Mouse (Mus musculus): ENCODE measurements around the gene Rsbn1l. TPM values are rescaled to one million over a fixed set of nuclear protein-coding genes. Genes with fewer than 3 reads are reported as not detected.

Rsbn1l gene
- polyA plus RNA-seq, 1 experiment = 12.9 TPM

- DNase-seq = no peak
- Histone ChIP-seq H3K4me1 (ENCODE audit: control insufficient read depth, insufficient read depth, low read length) (no peaks in the 10 kb centered on the region), H3K27ac (ENCODE audit: insufficient read depth, low read length) (no peak overlapping the region), H3K27me3 (ENCODE audit: control insufficient read depth, insufficient read depth, low read length) (no peaks in the 10 kb centered on the region), H3K4me3 (replicated peaks; ENCODE audit: insufficient read depth, low read depth, low read length) (no peak overlapping the region)
- TF ChIP-seq POLR2A (IDR thresholded peaks at IDR 0.05; ENCODE audit: borderline replicate concordance, insufficient read depth, low read length) (no peak), CTCF (IDR thresholded peaks at IDR 0.05; ENCODE audit: borderline replicate concordance, insufficient read depth, low read depth, low read length) (no peak)
- 84% methylated on average over 4 of the region's 4 CpGs for WGBS
These were observed 18.5 kb upstream of the Rsbn1l start for GRCm38 (mm10) chr5:20974690-20975089.

- Histone ChIP-seq H3K4me1 (ENCODE audit: control insufficient read depth, insufficient read depth, low read length) (no peaks in the 10 kb centered on the region), H3K4me3 (replicated peaks; ENCODE audit: insufficient read depth, low read depth, low read length) (no peak overlapping the region), H3K27me3 (ENCODE audit: control insufficient read depth, insufficient read depth, low read length) (no peaks in the 10 kb centered on the region), H3K27ac (ENCODE audit: insufficient read depth, low read length) (no peak overlapping the region)
- no peak for DNase-seq
- WGBS = 36% methylated on average over 7 of the region's 7 CpGs
- TF ChIP-seq CTCF (IDR thresholded peaks at IDR 0.05; ENCODE audit: borderline replicate concordance, insufficient read depth, low read depth, low read length) (no peak), POLR2A (IDR thresholded peaks at IDR 0.05; ENCODE audit: borderline replicate concordance, insufficient read depth, low read length) (no peak)
These were observed 17.8 kb upstream of the Rsbn1l start for GRCm38 (mm10) chr5:20973999-20974398.

GRCm38 (mm10) chr5:20973069-20973468, 16.9 kb upstream of the Rsbn1l start:
- TF ChIP-seq POLR2A (IDR thresholded peaks at IDR 0.05; ENCODE audit: borderline replicate concordance, insufficient read depth, low read length) (no peak), CTCF (IDR thresholded peaks at IDR 0.05; ENCODE audit: borderline replicate concordance, insufficient read depth, low read depth, low read length) (no peak)
- 72% methylated on average over 5 of the region's 5 CpGs for WGBS
- DNase-seq = no peak
- no peak overlapping the region for H3K4me3 ChIP-seq (replicated peaks; ENCODE audit: insufficient read depth, low read depth, low read length)
- H3K27ac ChIP-seq (ENCODE audit: insufficient read depth, low read length) = no peak overlapping the region
- no peaks in the 10 kb centered on the region for H3K27me3 ChIP-seq (ENCODE audit: control insufficient read depth, insufficient read depth, low read length)
- no peaks in the 10 kb centered on the region for H3K4me1 ChIP-seq (ENCODE audit: control insufficient read depth, insufficient read depth, low read length)

- TF ChIP-seq POLR2A (IDR thresholded peaks at IDR 0.05; ENCODE audit: borderline replicate concordance, insufficient read depth, low read length) (no peak), CTCF (IDR thresholded peaks at IDR 0.05; ENCODE audit: borderline replicate concordance, insufficient read depth, low read depth, low read length) (peak; percentile 45)
- WGBS = 74% methylated on average over 9 of the region's 9 CpGs
- H3K27ac ChIP-seq (ENCODE audit: insufficient read depth, low read length) = no peak overlapping the region
These were observed 12.8 kb upstream of the Rsbn1l start for GRCm38 (mm10) chr5:20968963-20969362.

GRCm38 (mm10) chr5:20968493-20968892, 12.3 kb upstream of the Rsbn1l start:
- DNase-seq = no peak
- no peak overlapping the region for H3K27ac ChIP-seq (ENCODE audit: insufficient read depth, low read length)
- no peaks in the 10 kb centered on the region for H3K4me1 ChIP-seq (ENCODE audit: control insufficient read depth, insufficient read depth, low read length)
- WGBS = 72% methylated on average over 9 of the region's 9 CpGs
- H3K27me3 ChIP-seq (ENCODE audit: control insufficient read depth, insufficient read depth, low read length) = no peaks in the 10 kb centered on the region
- no peak overlapping the region for H3K4me3 ChIP-seq (replicated peaks; ENCODE audit: insufficient read depth, low read depth, low read length)
- TF ChIP-seq CTCF (IDR thresholded peaks at IDR 0.05; ENCODE audit: borderline replicate concordance, insufficient read depth, low read depth, low read length) (no peak), POLR2A (IDR thresholded peaks at IDR 0.05; ENCODE audit: borderline replicate concordance, insufficient read depth, low read length) (no peak)

More at GRCm38 (mm10) chr5:20968963-20969362, 12.8 kb upstream of the Rsbn1l start:
- peak; percentile 37 to 48 for DNase-seq
- Histone ChIP-seq H3K4me3 (replicated peaks; ENCODE audit: insufficient read depth, low read depth, low read length) (no peak overlapping the region), H3K27me3 (ENCODE audit: control insufficient read depth, insufficient read depth, low read length) (no peaks in the 10 kb centered on the region), H3K4me1 (ENCODE audit: control insufficient read depth, insufficient read depth, low read length) (no peaks in the 10 kb centered on the region)

GRCm38 (mm10) chr5:20967942-20968341, 11.7 kb upstream of the Rsbn1l start:
- H3K4me3 ChIP-seq (replicated peaks; ENCODE audit: insufficient read depth, low read depth, low read length) = no peak overlapping the region

GRCm38 (mm10) chr5:20964446-20964845, 8.2 kb upstream of the Rsbn1l start:
- Histone ChIP-seq H3K27me3 (ENCODE audit: control insufficient read depth, insufficient read depth, low read length) (no peaks in the 10 kb centered on the region), H3K4me3 (replicated peaks; ENCODE audit: insufficient read depth, low read depth, low read length) (no peak overlapping the region), H3K4me1 (ENCODE audit: control insufficient read depth, insufficient read depth, low read length) (no peaks in the 10 kb centered on the region), H3K27ac (ENCODE audit: insufficient read depth, low read length) (no peak overlapping the region)
- no peak for TF ChIP-seq CTCF (IDR thresholded peaks at IDR 0.05; ENCODE audit: borderline replicate concordance, insufficient read depth, low read depth, low read length)
- no peak for TF ChIP-seq POLR2A (IDR thresholded peaks at IDR 0.05; ENCODE audit: borderline replicate concordance, insufficient read depth, low read length)
- DNase-seq = no peak
- WGBS = 59% methylated on average over 6 of the region's 6 CpGs

More at GRCm38 (mm10) chr5:20967942-20968341, 11.7 kb upstream of the Rsbn1l start:
- no peaks in the 10 kb centered on the region for H3K4me1 ChIP-seq (ENCODE audit: control insufficient read depth, insufficient read depth, low read length)
- no peak overlapping the region for H3K27ac ChIP-seq (ENCODE audit: insufficient read depth, low read length)
- DNase-seq = no peak
- 22% methylated on average over 4 of the region's 4 CpGs for WGBS
- TF ChIP-seq CTCF (IDR thresholded peaks at IDR 0.05; ENCODE audit: borderline replicate concordance, insufficient read depth, low read depth, low read length) (no peak), POLR2A (IDR thresholded peaks at IDR 0.05; ENCODE audit: borderline replicate concordance, insufficient read depth, low read length) (no peak)
- no peaks in the 10 kb centered on the region for H3K27me3 ChIP-seq (ENCODE audit: control insufficient read depth, insufficient read depth, low read length)

GRCm38 (mm10) chr5:20963295-20963694, 7.1 kb upstream of the Rsbn1l start:
- 24% methylated on average over 9 of the region's 9 CpGs for WGBS
- Histone ChIP-seq H3K4me1 (ENCODE audit: control insufficient read depth, insufficient read depth, low read length) (no peaks in the 10 kb centered on the region), H3K27ac (ENCODE audit: insufficient read depth, low read length) (no peak overlapping the region), H3K4me3 (replicated peaks; ENCODE audit: insufficient read depth, low read depth, low read length) (no peak overlapping the region), H3K27me3 (ENCODE audit: control insufficient read depth, insufficient read depth, low read length) (no peaks in the 10 kb centered on the region)
- no peak for DNase-seq
- no peak for TF ChIP-seq POLR2A (IDR thresholded peaks at IDR 0.05; ENCODE audit: borderline replicate concordance, insufficient read depth, low read length)
- TF ChIP-seq CTCF (IDR thresholded peaks at IDR 0.05; ENCODE audit: borderline replicate concordance, insufficient read depth, low read depth, low read length) = no peak
